Mouse (Mus musculus) megakaryocyte-erythroid progenitor cell, adult 5-6 weeks (primary cell): ENCODE measurements around the gene Sipa1l1. TPM values are rescaled to one million over a fixed set of nuclear protein-coding genes. Genes with fewer than 3 reads are reported as not detected.

Source experiments
- ATAC-seq: replicated peaks from 2 replicates; pipeline ENCODE4 v1.8.0; 2016; ENCODE audit warnings: mild to moderate bottlenecking, inconsistent platforms; ENCODE audit not compliant: severe bottlenecking, poor library complexity, low FRiP score, low TSS enrichment
- total RNA-seq, 2 experiments: library from RNA; stranded (forward) in 1 of 2; stranded (reverse) in 1 of 2; fragments of 200-1000, 215-1000 nt in 1 of 2; fragments of >200 nt in 1 of 2; fragmentation: Nextera tagmentation in 1 of 2; gene quantifications; 2 replicates each; pipeline ENCODE4 v1.2.3; 2014 to 2017

Gene Sipa1l1
- total RNA-seq, 2 experiments from 2014 or later = 26.9 to 47.1 TPM

DNA sequence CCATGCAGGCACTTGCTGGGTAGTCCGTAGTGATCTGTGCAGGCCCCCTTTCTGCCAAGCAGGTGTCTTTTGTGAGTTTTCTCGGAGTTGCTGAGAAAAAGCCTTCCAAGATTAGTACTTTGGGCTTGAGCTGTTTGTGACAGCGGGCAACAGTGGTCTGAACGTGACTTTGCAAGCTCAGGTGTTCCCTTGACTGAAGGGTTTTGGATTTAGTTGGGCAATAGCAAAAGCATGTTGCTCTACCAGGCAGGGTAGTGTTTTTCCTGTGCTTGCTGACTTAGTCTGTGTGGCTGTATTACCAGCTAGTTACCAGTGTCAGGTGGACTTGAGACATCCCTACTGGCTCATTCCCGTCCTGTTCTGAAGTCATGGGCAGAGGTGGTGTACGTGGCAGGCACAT is 30.2 kb downstream of the Sipa1l1 start:
- ATAC-seq = no peak

- no peak for ATAC-seq
Observed at GRCm38 (mm10) chr12:82204106-82204505, 35.0 kb downstream of the Sipa1l1 start.

GRCm38 (mm10) chr12:82206857-82207647 is 37.9 kb downstream of the Sipa1l1 start:
- no peak for ATAC-seq

DNA sequence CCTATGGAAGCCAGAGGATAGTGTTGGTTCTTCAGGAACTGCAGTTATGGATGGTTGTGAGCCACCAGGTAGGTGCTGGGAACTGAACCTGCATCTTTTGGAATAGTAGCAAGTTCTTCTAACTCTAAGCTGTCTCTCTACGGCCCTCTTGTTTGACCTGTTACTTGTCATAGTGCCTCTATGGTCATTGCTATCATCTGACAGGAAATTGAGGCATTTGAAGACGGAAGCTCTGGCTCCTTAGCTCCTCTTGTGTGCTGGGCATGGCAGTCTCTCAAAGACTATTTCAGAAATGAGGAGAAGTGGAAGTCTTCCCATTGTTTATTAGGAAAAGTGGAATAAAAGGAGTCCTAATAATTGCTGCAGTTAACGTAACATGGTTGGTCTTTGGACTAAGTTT is 38.9 kb downstream of the Sipa1l1 start:
- ATAC-seq = no peak

- no peak for ATAC-seq
Observed at GRCm38 (mm10) chr12:82208611-82209010, 39.5 kb downstream of the Sipa1l1 start.

DNA sequence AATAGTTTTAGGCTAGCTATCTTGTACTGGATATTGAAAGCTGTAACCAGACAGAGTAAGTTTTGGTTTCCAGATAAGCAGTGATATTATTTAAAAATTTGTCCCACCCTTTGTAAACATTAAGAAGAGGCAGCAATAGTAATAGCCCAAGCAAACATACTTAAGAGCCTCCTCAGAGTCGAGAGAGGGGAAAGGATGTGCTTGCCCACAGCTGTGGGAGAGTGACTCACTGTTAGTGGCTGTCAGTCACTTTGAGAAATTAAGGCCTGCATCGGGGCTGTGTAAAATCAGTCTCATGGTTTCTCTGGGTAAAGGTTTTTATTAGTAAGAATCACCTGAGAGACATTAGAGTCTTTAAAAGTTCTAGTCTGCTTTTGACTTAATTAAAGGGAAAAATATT is 40.6 kb downstream of the Sipa1l1 start:
- 0 out of 2 replicates have a peak, but pooled peaks have one; percentile 26 for ATAC-seq

- no peak for ATAC-seq
Observed at GRCm38 (mm10) chr12:82213056-82213455, 43.9 kb downstream of the Sipa1l1 start.

DNA sequence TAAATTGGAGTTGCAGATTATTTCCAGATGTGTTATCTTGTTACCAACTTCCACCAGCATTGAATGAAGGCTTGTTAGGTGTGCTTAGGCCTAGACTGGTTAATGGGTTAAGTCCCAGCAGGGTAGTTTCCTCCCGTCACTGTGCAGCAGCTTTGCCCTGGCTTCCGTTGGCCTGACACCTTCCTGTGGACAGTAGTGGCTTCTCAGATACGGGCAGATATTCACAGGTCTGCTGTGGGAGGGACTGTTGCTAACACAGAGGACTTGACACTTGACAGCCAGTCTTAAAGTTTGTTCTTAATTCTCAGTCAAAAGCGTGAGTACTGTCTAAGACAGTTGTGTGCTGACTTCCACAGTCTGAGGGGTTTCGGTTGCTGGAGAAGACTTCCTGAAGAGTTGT is 45.8 kb downstream of the Sipa1l1 start:
- ATAC-seq = peak; percentile 45

GRCm38 (mm10) chr12:82216801-82217553 is 47.9 kb downstream of the Sipa1l1 start:
- no peak for ATAC-seq

- no peak for ATAC-seq
Observed at GRCm38 (mm10) chr12:82218201-82218600, 49.1 kb downstream of the Sipa1l1 start.

- no peak for ATAC-seq
Observed at GRCm38 (mm10) chr12:82220367-82221089, 51.4 kb downstream of the Sipa1l1 start.

DNA sequence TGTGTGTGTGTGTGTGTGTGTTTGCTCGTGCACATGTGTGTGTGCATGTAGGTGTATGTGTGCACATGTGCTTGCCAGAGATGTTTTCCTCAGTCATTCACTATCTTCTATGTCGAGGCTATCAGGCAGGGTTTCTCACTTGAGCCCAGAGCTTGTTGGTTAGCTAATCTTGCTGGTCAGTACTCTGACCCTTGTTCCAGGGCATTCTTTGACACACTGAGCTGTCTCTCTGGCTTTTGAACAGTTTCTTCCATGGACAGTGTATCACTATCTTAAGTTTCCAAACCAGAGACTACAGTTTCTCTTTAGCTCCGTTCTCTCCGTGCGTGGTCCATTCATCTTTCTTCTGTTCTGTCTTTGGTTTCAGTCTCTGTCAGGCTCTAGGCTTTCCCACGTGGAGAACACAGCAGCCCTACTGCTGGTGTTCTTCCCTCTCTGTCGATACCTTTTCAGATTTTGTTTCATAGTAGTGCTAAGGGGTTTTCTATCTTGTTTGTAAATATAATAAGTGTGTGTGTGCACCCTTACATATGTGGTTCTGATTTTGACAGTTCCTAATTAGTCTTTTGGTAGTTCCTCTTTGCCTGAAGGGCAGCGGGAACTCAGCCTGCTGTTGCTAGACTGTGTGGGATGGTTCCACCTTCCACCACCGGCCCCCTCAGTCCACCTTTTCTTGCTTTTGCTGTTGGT is 54.2 kb downstream of the Sipa1l1 start:
- ATAC-seq = no peak

GRCm38 (mm10) chr12:82224848-82225247 is 55.7 kb downstream of the Sipa1l1 start:
- no peak for ATAC-seq

GRCm38 (mm10) chr12:82225278-82225677 is 56.2 kb downstream of the Sipa1l1 start:
- ATAC-seq = no peak

- peak; percentile 83 for ATAC-seq
Observed at GRCm38 (mm10) chr12:82225751-82226228, 56.7 kb downstream of the Sipa1l1 start.

GRCm38 (mm10) chr12:82226311-82227066 is 57.4 kb downstream of the Sipa1l1 start:
- no peak for ATAC-seq

DNA sequence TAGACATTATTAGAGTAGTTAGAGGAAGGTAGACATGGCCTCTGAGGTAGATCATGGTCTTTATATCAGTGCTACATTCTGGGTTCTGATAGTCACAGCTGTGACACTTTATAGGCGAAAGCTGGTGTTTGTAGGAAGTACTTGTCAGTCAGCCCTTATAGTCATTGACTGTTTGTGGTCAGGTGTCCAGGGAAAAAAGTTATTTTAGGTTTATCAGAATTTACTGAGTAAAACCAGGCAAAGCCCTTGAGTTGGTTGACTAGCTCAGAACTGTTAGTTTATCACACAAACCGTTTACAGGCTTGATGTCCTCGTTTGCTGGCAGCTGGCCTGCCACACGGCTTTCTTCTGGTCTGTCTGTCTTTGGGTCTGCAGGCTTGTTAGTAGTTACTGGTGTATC is 61.0 kb downstream of the Sipa1l1 start:
- ATAC-seq = no peak

DNA sequence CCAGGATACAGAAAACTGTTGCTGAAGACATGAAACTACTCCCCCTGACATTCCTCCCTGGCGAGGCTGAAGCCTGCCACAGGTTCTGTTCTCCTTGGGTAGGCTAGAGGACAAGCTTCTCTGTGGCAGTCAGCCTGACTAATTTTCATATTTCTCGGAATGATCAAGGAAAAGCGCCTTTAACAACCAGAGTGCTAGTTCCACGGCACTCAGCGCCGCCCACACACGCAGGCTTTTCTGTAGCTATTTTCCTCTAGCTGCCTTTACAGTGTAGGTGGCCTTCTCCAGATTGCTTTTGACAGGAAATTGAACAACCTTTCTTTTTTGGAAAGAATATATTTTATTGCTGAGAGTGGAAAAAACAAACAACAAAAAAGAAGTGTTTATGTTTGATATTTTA is 62.1 kb downstream of the Sipa1l1 start:
- no peak for ATAC-seq

DNA sequence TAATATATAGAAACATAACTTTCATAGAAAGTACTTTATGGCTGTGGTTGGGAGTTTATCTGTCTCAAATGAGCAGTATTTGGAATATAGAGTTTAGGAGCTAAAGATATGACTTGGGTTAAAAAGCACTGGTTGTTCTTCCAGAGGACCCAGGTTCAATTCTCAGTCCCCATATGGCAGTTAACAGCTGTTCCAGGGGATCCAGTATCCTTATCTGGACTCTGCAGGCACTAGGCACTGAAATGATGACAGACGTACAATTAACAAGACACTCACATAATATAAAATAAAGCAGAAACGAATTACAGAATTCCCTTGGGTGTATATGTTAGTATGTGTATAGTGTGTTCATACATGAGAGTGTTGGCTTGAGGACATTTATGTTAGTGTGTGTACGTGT is 64.1 kb downstream of the Sipa1l1 start:
- ATAC-seq = peak; percentile 33; the same call in 1 of the 2 replicates
